Mouse (Mus musculus) kidney, adult 9 months (tissue): ENCODE data around the gene Galnt15.
"Not testable (repeated sequence)": the region's sequence is repeated elsewhere in the genome, so short reads cannot be mapped to it uniquely, and the experiment has no call there.

Experiments used
- DNase-seq: peaks from one replicate; pipeline ENCODE4 v3.0.0; 2022

Galnt15 gene

GRCm38 (mm10) chr14:32036482-32036881 is 7.7 kb downstream of the Galnt15 start:
- no peak for DNase-seq

- no peak for DNase-seq
Observed at GRCm38 (mm10) chr14:32037661-32038252, 9.0 kb downstream of the Galnt15 start.

- DNase-seq, result no peak
Observed at GRCm38 (mm10) chr14:32042108-32042507, 13.3 kb downstream of the Galnt15 start.

GRCm38 (mm10) chr14:32046357-32046756 is 17.6 kb downstream of the Galnt15 start:
- no peak for DNase-seq

- DNase-seq, result no peak
Observed at GRCm38 (mm10) chr14:32050171-32050570, 21.4 kb downstream of the Galnt15 start.

- no peak for DNase-seq
Observed at GRCm38 (mm10) chr14:32053895-32054294, 25.1 kb downstream of the Galnt15 start.

- DNase-seq, result no peak
Observed at GRCm38 (mm10) chr14:32054788-32055187, 26.0 kb downstream of the Galnt15 start.

- DNase-seq, result no peak
Observed at GRCm38 (mm10) chr14:32055781-32056180, 27.0 kb downstream of the Galnt15 start.

- DNase-seq, result peak; percentile 19
Observed at GRCm38 (mm10) chr14:32056675-32057074, 27.9 kb downstream of the Galnt15 start.

- no peak for DNase-seq
Observed at GRCm38 (mm10) chr14:32057664-32058063, 28.9 kb downstream of the Galnt15 start.

GRCm38 (mm10) chr14:32061398-32061797 is 32.6 kb downstream of the Galnt15 start:
- DNase-seq, result no peak

- DNase-seq, result no peak
Observed at GRCm38 (mm10) chr14:32072807-32073206, 44.0 kb downstream of the Galnt15 start.

- DNase-seq, result no peak
Observed at GRCm38 (mm10) chr14:32073211-32073685, 44.5 kb downstream of the Galnt15 start.

- peak; percentile 47 for DNase-seq
Observed at GRCm38 (mm10) chr14:32073901-32074300, 45.1 kb downstream of the Galnt15 start.

GRCm38 (mm10) chr14:32076896-32077575 is 48.2 kb downstream of the Galnt15 start:
- DNase-seq, result peak; percentile 70

GRCm38 (mm10) chr14:32081026-32081425 is 52.2 kb downstream of the Galnt15 start:
- DNase-seq, result no peak

- no peak for DNase-seq
Observed at GRCm38 (mm10) chr14:32082891-32083290, 54.1 kb downstream of the Galnt15 start.

- DNase-seq, result no peak
Observed at GRCm38 (mm10) chr14:32083466-32083865, 54.7 kb downstream of the Galnt15 start.

- no peak for DNase-seq
Observed at GRCm38 (mm10) chr14:32084761-32085485, 56.1 kb downstream of the Galnt15 start, which contains the start of gene Oxnad1. Gene Oxnad1, plus strand, starts transcription at chr14:32085374.

GRCm38 (mm10) chr14:32085486-32086201 is 56.9 kb downstream of the Galnt15 start, which contains the start of gene Dph3:
Gene Dph3, minus strand, starts transcription at chr14:32085729.
- peak; percentile 99 for DNase-seq

- no peak for DNase-seq
Observed at GRCm38 (mm10) chr14:32086226-32086625, 57.4 kb downstream of the Galnt15 start.

GRCm38 (mm10) chr14:32087584-32088248 is 58.9 kb downstream of the Galnt15 start:
- DNase-seq, result not testable (repeated sequence)
